Mouse (Mus musculus) heart, postnatal 36 days (tissue): ENCODE data around the gene Commd1. TPM values are rescaled to one million over a fixed set of nuclear protein-coding genes. Genes with fewer than 3 reads are reported as not detected.

ENCODE experiments used
- DNase-seq, 2 experiments: peaks; one replicate each; pipeline ENCODE4 v3.0.0; 2021 to 2022
- intact Hi-C: fragments of 180-260 bp; cut with DNase I; formaldehyde crosslinking; loops from one replicate; pipeline ENCODE4 v1.15.1; 2025
- total RNA-seq, 2 experiments: library from RNA; stranded (reverse); gene quantifications; 2 replicates each; pipeline ENCODE4 v1.2.3; 2021

Gene Commd1
- total RNA-seq, 2 experiments from 2014 or later, result 150 to 164 TPM

DNA sequence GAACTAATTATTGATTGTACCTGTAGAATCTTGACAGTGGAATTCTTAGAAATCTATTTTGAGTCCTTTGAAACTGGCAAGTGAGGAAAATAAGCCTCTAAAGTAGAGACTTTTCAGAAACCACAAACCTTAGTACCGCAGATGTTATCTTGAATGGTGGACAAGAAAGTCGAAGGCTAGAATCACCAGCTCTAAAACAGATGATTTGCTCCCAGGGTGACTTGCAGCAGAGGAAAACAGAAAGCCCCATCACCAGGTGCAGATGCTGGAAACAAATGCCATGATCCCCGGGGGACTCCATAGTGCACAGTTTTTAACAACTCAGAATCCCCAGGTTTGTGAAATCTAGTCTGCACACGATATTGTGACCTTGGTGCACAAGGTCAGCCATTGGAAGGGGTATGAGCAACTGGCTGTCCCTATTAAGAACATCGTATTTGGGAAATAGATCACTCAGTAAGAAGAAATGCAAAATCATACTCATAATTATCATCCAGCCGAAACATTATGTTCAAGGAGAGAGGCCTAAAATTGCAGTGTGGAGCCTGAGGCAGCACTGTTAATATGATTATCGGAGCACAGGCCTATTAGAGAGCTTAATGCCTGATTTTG is 116.4 kb downstream of the Commd1 start:
- DNase-seq, result no peak
- intact Hi-C loops, result no loop called here

DNA sequence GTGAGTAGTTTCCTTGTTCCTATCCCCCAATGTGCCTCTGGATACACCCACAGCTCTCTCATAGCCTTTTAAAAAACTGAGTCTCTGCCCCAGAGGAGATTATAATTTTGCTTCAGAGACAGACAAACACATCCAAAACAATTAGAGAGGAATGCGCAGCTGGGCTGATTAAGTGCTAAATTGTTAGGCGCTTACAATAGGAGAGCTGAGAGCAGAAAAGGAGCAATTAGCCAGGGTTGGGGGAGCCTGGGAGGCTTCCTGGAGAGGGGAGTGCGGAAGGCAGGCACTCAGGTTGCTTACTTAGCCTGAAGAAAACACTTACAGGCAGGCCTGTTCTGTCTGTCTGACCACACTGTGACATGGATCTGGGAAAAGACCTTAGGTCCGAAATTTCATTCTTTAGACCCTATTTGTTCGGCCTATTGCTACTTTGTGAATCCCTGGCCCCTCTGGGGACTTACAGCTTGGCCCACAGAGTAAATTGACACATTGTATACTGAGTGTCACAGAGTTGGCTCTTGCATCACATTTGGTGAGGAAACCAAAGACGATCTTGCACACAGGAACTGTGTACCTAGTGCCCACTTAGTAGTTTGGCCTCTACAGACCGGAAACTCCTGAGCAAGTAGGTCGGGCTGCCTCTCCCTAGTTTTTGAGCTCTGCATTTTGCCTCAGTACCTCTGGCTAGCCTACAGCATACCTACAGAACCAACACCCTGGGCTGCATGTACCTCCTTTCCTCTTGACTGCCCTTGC is 117.7 kb downstream of the Commd1 start:
- intact Hi-C loops, result no loop called here
- no peak for DNase-seq

GRCm38 (mm10) chr11:22863581-22863980 is 118.6 kb downstream of the Commd1 start:
- intact Hi-C loops, result no loop called here
- DNase-seq, result no peak

GRCm38 (mm10) chr11:22861315-22861714 is 120.9 kb downstream of the Commd1 start:
- no peak for DNase-seq
- intact Hi-C loops, result no loop called here

DNA sequence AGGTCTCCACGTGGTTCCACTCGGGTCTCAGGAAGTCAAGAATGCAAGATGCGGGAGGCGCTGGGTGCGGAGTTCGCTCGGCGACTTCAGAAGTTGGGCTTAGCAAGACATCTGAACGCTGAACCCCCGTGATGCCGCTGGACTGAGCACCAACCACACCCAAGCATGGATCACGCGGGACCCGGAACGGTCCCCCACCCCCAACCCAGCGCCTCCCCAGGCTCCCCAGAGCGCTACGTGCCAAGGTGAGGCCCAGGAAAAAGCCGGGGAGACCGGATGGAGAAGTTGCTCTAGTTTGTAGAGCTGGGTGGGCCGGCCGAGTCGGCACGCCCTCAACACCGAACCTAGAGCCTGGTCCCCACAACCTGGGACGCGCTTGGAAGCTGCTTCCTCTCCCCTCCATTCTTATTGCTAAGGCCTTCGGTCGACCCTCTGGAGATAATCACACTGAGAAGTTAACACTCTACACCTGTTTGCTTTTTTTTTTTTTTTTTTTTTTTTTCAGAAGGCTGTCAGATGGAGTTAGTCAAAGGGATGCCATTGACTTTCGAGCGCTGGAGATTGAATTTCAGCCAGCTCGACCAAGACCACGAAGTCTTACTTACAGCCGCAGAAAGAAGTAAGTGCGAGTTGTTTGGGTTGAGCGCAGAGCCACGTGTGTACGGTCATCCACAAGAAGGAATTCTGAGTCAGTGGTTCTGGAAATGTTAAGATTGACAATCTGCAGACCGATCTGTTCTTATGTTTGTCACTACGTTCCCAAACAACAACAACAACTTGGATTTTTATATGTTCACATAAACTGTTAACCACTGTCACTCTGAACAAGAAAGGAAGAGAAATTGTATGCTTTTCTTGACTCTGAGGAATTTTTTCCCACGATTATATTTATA is 121.6 kb downstream of the Commd1 start, which contains the start of gene B3gnt2:
Gene B3gnt2 (minus strand): TSS at position 627 of the 893 bp plus-strand sequence.
- DNase-seq, result peak in 1 of 2 experiments; percentile 58

DNA sequence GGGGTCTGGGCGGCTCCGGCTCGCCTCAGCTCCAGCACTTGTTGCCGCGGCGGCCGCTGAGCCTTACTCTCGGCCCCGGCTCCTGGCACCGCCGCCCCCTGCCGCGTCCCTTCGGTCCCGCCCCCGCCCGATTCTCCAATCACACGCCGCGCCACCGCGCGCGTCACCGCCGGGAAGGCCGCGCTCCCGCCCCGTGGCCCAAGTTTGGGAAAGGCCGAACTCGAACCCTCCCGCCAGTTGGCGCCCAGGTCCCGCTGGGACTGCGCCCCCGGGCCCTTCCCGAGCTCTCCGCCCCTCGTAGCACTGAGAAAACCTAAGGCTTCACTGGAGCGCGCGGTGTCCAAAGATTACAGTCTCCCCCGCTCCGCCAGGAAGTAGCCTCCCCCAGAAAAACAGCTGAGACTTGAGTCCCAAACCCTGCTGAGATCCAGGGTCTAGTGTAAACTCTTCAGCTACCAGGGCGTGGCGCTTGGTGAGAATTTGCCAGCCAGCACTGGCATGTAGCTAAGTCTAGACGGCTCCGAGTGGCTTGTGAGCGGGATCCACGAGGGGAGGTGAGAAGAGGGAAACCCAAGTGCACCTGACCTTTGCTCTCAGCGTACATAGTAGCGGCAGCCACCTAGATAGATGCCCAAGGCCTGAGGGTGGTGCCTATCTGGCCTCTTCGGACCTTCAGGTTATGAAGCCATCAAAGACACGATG is 122.4 kb downstream of the Commd1 start:
- intact Hi-C loops, result loop anchor here (2.0 to 10.0 kb wide), 5 partner anchors 98 to 445 kb away; partner anchors contain the start of genes Usp34 and Zrsr1

More for the DNA sequence above, 121.6 kb downstream of the Commd1 start, which contains the start of gene B3gnt2:
- intact Hi-C loops, result no loop called here

DNA sequence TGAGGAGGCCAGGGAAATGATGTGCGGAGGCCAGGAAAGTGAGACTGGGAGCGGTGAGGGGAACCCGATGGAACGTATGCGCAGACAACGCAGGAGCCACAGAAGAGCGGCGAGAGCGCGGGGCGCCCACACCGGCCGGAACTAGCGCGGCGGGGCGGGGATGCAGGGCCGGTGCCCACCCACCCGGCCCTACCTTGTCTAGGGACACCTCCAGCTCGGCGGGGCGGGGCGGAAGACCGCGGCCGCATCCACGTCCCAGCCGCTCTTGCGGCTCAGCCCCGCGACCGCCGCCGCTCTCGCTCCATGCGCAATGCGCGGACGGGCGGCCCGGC is 122.9 kb downstream of the Commd1 start:
- peak in 1 of 2 experiments; percentile 40 for DNase-seq
- intact Hi-C loops, result loop anchor here (2.0 to 10.0 kb wide), 5 partner anchors 98 to 446 kb away; partner anchors contain the start of genes Usp34 and Zrsr1

More for the DNA sequence above, 122.4 kb downstream of the Commd1 start:
- DNase-seq, result peak; percentile 88 to 94

- no peak for DNase-seq
- intact Hi-C loops, result loop anchor here (2.0 to 10.0 kb wide), 5 partner anchors 99 to 446 kb away; partner anchors contain the start of genes Usp34 and Zrsr1
Observed at GRCm38 (mm10) chr11:22858441-22859300, 123.5 kb downstream of the Commd1 start.

- no peak for DNase-seq
- intact Hi-C loops, result loop anchor here (2.0 to 10.0 kb wide), 5 partner anchors 99 to 447 kb away; partner anchors contain the start of genes Usp34 and Zrsr1
Observed at GRCm38 (mm10) chr11:22857705-22858440, 124.3 kb downstream of the Commd1 start.

DNA sequence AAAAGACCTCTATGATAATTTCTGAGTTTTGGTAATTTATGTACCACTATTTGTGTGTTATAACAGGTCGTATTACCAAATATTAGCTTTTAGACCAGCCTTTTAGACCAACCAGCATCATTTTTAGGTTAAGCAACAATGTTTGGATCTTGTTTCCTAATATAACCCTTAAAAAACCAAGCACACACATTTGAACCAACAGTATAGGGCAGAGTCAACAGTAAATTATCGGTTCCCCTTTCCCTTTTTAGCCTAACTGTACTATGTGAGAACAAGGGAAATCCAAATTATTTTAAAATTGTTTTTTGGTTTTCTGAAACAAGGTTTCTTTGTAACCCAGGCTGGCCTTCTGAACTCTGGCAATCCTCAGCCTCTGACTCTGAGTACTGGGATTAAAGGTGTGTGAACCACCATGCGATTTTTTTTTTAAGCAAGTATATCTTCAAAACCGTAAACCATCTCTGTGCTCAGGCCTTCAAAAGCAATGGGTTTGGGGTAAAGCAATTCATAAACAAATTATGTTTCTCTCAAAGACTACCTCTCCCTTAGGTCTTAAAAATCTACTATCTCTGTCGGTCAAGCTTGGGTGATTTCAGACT is 125.0 kb downstream of the Commd1 start:
- intact Hi-C loops, result loop anchor here (5.0 to 10.0 kb wide), 4 partner anchors 100 to 448 kb away; partner anchors contain the start of genes Usp34 and Zrsr1
- DNase-seq, result no peak

- intact Hi-C loops, result loop anchor here (5.0 to 10.0 kb wide), 4 partner anchors 101 to 448 kb away; partner anchors contain the start of genes Usp34 and Zrsr1
Observed at GRCm38 (mm10) chr11:22856371-22856965, 125.7 kb downstream of the Commd1 start.

DNA sequence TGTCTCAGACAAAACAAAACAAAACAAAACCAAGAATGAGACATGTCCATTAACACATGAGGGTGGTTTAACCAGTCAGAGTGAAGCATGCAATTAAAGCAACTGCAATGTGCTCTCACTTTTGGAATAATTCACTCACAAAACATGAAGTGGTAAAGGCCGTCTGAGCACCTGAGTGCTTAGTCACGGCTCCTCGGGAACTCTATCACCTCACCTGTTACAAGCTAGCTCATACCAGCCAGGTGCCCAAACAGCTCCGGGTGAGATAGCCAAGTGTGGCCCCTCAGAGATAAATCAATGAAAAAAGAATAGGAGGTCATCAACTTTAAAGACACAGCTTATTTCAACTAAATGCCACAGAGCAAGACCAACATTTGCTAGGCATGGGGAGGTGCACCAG is 127.6 kb downstream of the Commd1 start:
- no peak for DNase-seq
- intact Hi-C loops, result loop anchor here (10.0 kb wide), 1 partner anchor 450 kb away; the partner anchor contains the start of gene Usp34

More at GRCm38 (mm10) chr11:22856371-22856965, 125.7 kb downstream of the Commd1 start:
- no peak for DNase-seq

GRCm38 (mm10) chr11:22853477-22854157 is 128.6 kb downstream of the Commd1 start:
- DNase-seq, result no peak
- intact Hi-C loops, result loop anchor here (10.0 kb wide), 1 partner anchor 451 kb away; the partner anchor contains the start of gene Usp34

DNA sequence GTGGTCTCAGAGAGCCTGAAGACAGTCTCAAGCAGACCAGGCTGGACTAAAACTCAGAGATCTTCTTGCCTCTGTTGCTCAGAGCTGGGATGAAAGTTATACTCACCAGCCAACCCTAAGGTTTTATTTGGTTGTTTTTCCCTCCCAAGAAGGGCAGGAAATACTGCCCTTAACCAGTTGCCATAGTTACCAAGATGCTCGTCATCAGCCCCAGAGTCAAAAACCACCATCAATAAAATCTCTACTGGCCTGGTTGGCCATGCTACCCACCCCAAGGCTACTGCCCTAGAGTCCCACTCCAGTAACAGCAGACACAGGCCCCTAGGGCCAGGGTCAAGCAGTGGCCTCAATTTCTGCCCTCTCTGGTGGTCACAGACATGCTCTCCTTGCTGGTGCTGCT is 129.7 kb downstream of the Commd1 start:
- intact Hi-C loops, result loop anchor here (10.0 kb wide), 1 partner anchor 452 kb away; the partner anchor contains the start of gene Usp34
- DNase-seq, result no peak

DNA sequence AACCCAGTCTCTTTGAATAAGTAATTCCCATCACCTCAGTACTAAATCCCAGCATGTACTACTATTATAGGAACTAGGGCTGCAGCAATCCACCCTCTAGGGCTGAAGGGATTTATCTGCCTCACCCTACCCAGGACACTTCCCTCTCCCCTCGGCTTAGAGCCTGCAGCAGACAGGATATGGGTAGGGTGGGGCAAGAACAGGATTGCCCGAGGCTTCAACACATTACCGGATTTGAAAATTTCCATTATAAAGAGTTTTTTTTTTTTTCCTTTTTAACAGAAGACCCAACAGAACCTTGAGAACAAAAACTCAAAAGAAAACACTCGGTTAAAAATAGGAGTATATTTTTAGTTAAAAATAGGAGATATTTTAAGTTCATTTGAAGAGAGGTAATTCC is 130.8 kb downstream of the Commd1 start:
- no peak for DNase-seq
- intact Hi-C loops, result loop anchor here (10.0 kb wide), 1 partner anchor 453 kb away; the partner anchor contains the start of gene Usp34

GRCm38 (mm10) chr11:22850077-22850476 is 132.1 kb downstream of the Commd1 start:
- no peak for DNase-seq
- intact Hi-C loops, result loop anchor here (10.0 kb wide), 1 partner anchor 455 kb away; the partner anchor contains the start of gene Usp34
